Mouse (Mus musculus) liver, embryonic 16.5 days (tissue): ENCODE data around the gene Apex1. TPM values are rescaled to one million over a fixed set of nuclear protein-coding genes. Genes with fewer than 3 reads are reported as not detected.
A peak's percentile ranks its signal among the peaks of the same experiment; 100 is the strongest.

Experiments
- ATAC-seq: fragments of 200-750 bp; cut with Nextera tagmentation; 2 replicates; pipeline ENCODE4 v1.8.0; 2017; ENCODE audit warnings: low read depth, mild to moderate bottlenecking, moderate number of reproducible peaks, moderate library complexity
- H3K27ac ChIP-seq: fragments of 300-500 bp; sonication (generic); 2 replicates; pipeline ENCODE4 v1.5.1; 2014; ENCODE audit warnings: mild to moderate bottlenecking, low read length
- H3K27me3 ChIP-seq: fragments of 300-500 bp; sonication (generic); 2 replicates; pipeline ENCODE4 v1.6.1; 2014; ENCODE audit warnings: low read depth, low read length, mixed read lengths; ENCODE audit not compliant: control insufficient read depth, insufficient read depth
- H3K36me3 ChIP-seq: fragments of 300-500 bp; sonication (generic); 2 replicates; pipeline ENCODE4 v1.6.1; 2014; ENCODE audit warnings: mild to moderate bottlenecking; ENCODE audit not compliant: control insufficient read depth, insufficient read depth
- H3K4me1 ChIP-seq: fragments of 300-500 bp; sonication (generic); 2 replicates; pipeline ENCODE4 v1.6.1; 2014; ENCODE audit warnings: low read depth, low read length, mixed read lengths; ENCODE audit not compliant: control insufficient read depth
- H3K4me2 ChIP-seq: fragments of 300-500 bp; sonication (generic); 2 replicates; pipeline ENCODE4 v1.6.1; 2014; ENCODE audit warnings: low read depth, low read length, mixed read lengths
- H3K4me3 ChIP-seq: fragments of 300-500 bp; sonication (generic); 2 replicates; pipeline ENCODE4 v1.5.1; 2014; ENCODE audit warnings: low read depth, mild to moderate bottlenecking, low read length
- H3K9ac ChIP-seq: fragments of 300-500 bp; sonication (generic); 2 replicates; pipeline ENCODE4 v1.6.1; 2014; ENCODE audit warnings: low read depth, low read length
- H3K9me3 ChIP-seq: fragments of 300-500 bp; sonication (generic); replicated peaks from 2 replicates; pipeline ENCODE4 v1.6.1; 2016; ENCODE audit warnings: low read length; ENCODE audit not compliant: control insufficient read depth
- WGBS: fragments of 180-500 bp; shearing (Covaris S2); extraction: QIAGEN DNeasy Blood & Tissue Kit; methylation state at CpG from one replicate; pipeline ENCODE4 v1.1.7; 2014; ENCODE audit not compliant: insufficient replicate concordance; 5-methylcytosine and 5-hydroxymethylcytosine counted together
- polyA plus RNA-seq: library from polyadenylated mRNA; unstranded; fragments of >200 nt; fragmentation: Nextera tagmentation; extraction: Ambion mirVana; gene quantifications from 2 replicates; pipeline ENCODE4 v1.2.1, GENCODE M21; 2015

Apex1 gene
- polyA plus RNA-seq, result 61.8 and 61.9 TPM in 2 replicates

DNA sequence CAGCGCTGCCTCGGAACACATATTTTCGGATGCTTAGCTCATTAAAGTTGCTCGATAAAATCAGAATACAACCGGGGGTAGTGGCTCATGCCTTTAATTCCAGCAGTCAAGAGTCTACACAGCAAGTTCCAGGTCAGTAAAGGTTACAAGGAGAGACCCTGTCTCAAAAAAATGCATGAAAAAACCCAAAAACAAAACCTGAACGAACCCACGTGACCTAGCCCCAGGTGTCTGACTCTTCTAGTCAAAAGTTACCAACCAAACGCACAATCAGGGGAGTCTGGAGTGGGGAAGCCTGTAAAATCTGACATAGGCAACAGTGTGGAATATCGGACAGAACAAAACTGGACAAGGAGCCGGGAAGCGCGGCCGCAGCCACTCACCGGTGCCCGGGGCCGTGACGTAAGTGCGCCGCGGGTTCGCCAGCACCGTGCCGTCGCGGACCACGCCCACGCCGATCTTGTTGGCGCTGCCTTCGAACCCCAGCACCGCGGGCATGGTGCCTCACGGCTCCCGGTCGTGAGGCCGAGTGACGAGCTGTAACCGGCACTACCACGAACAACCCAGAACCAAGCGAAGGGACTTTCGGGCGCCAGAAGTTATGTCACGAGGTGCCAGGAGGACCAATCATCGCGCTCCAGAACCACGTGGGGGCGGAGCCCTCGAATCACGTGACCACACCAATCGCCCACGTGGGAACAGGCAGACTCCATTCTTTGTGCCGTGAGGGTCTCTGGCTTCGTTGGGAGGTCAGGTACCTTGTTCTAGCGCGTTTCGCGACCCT lies at the start of gene Apex1, which contains the start of gene Osgep:
TSS of gene Apex1 (plus strand) at position 688 of the 784 bp plus-strand sequence.
TSS of gene Osgep (minus strand) at position 613 of the 784 bp plus-strand sequence.
- Histone ChIP-seq H3K4me2 (peak within 1 kb of the TSS; percentile 94), H3K36me3 (peaks cover 32% of the 10 kb centered on the region), H3K27ac (peak within 1 kb of the TSS; percentile 87), H3K4me3 (peak within 1 kb of the TSS; percentile 78), H3K4me1 (peaks cover 23% of the 10 kb centered on the region), H3K9ac (peak within 1 kb of the TSS; percentile 77), H3K9me3 (no peaks in the 10 kb centered on the region), H3K27me3 (no peaks in the 10 kb centered on the region)
- peak; percentile 92 for ATAC-seq
- WGBS, result under 1% methylated on average over 57 of the region's 57 CpGs

GRCm38 (mm10) chr14:50875175-50875574 lies 49.6 kb upstream of the Apex1 start:
- Histone ChIP-seq H3K4me3 (no peak overlapping the region), H3K4me1 (no peaks in the 10 kb centered on the region), H3K9me3 (no peaks in the 10 kb centered on the region), H3K4me2 (no peak overlapping the region), H3K27me3 (no peaks in the 10 kb centered on the region), H3K27ac (no peak overlapping the region), H3K9ac (no peak overlapping the region), H3K36me3 (no peaks in the 10 kb centered on the region)
- 63% methylated on average over 3 of the region's 3 CpGs for WGBS
- no peak for ATAC-seq

- no peak overlapping the region for H3K4me3 ChIP-seq
- H3K36me3 ChIP-seq, result no peaks in the 10 kb centered on the region
- no peak overlapping the region for H3K9ac ChIP-seq
- no peaks in the 10 kb centered on the region for H3K4me1 ChIP-seq
- H3K27ac ChIP-seq, result no peak overlapping the region
- no peaks in the 10 kb centered on the region for H3K27me3 ChIP-seq
- H3K4me2 ChIP-seq, result no peak overlapping the region
- no peaks in the 10 kb centered on the region for H3K9me3 ChIP-seq
- ATAC-seq, result no peak
- WGBS, result 60% methylated on average over 6 of the region's 6 CpGs
These were observed 49.1 kb upstream of the Apex1 start for GRCm38 (mm10) chr14:50875591-50876230.

- Histone ChIP-seq H3K9ac (no peak overlapping the region), H3K36me3 (no peaks in the 10 kb centered on the region), H3K9me3 (no peaks in the 10 kb centered on the region), H3K4me3 (no peak overlapping the region), H3K4me2 (no peak overlapping the region), H3K4me1 (no peaks in the 10 kb centered on the region), H3K27ac (no peak overlapping the region), H3K27me3 (no peaks in the 10 kb centered on the region)
- ATAC-seq, result no peak
- 64% methylated on average over 6 of the region's 6 CpGs for WGBS
These were observed 48.4 kb upstream of the Apex1 start for GRCm38 (mm10) chr14:50876236-50876950.

GRCm38 (mm10) chr14:50891621-50892020 lies 33.1 kb upstream of the Apex1 start:
- peaks cover 3% of the 10 kb centered on the region for H3K4me1 ChIP-seq
- peaks cover 3% of the 10 kb centered on the region; the same call in 1 of the 2 replicates for H3K27me3 ChIP-seq
- no peak overlapping the region for H3K4me3 ChIP-seq
- H3K4me2 ChIP-seq, result no peak overlapping the region
- no peak overlapping the region for H3K27ac ChIP-seq
- WGBS, result 77% methylated on average over 8 of the region's 8 CpGs
- H3K36me3 ChIP-seq, result no peaks in the 10 kb centered on the region
- ATAC-seq, result no peak
- H3K9ac ChIP-seq, result no peak overlapping the region
- H3K9me3 ChIP-seq, result no peaks in the 10 kb centered on the region

- Histone ChIP-seq H3K4me1 (peaks cover 3% of the 10 kb centered on the region), H3K4me3 (no peak overlapping the region), H3K27ac (no peak overlapping the region), H3K9ac (no peak overlapping the region), H3K4me2 (no peak overlapping the region), H3K27me3 (peaks cover 5% of the 10 kb centered on the region; the same call in 1 of the 2 replicates), H3K9me3 (no peaks in the 10 kb centered on the region), H3K36me3 (no peaks in the 10 kb centered on the region)
- no peak for ATAC-seq
- WGBS, result 66% methylated on average over 7 of the region's 7 CpGs
These were observed 32.7 kb upstream of the Apex1 start for GRCm38 (mm10) chr14:50892091-50892490.

- H3K4me2 ChIP-seq, result no peak overlapping the region
- peaks cover 5% of the 10 kb centered on the region; the same call in 1 of the 2 replicates for H3K27me3 ChIP-seq
- H3K27ac ChIP-seq, result no peak overlapping the region
- H3K9me3 ChIP-seq, result no peaks in the 10 kb centered on the region
- H3K9ac ChIP-seq, result no peak overlapping the region
- WGBS, result 60% methylated on average over 22 of the region's 22 CpGs
- no peak for ATAC-seq
- no peak overlapping the region for H3K4me3 ChIP-seq
- peaks cover 3% of the 10 kb centered on the region for H3K4me1 ChIP-seq
- H3K36me3 ChIP-seq, result no peaks in the 10 kb centered on the region
These were observed 32.0 kb upstream of the Apex1 start for GRCm38 (mm10) chr14:50892541-50893459.

GRCm38 (mm10) chr14:50895407-50895806 lies 29.4 kb upstream of the Apex1 start:
- H3K4me1 ChIP-seq, result peaks cover 3% of the 10 kb centered on the region

More at GRCm38 (mm10) chr14:50895407-50895806, 29.4 kb upstream of the Apex1 start:
- Histone ChIP-seq H3K27ac (no peak overlapping the region), H3K4me2 (no peak overlapping the region), H3K9ac (no peak overlapping the region), H3K4me3 (no peak overlapping the region), H3K9me3 (no peaks in the 10 kb centered on the region), H3K36me3 (no peaks in the 10 kb centered on the region), H3K27me3 (peaks cover 5% of the 10 kb centered on the region; the same call in 1 of the 2 replicates)
- ATAC-seq, result no peak
